Mouse (Mus musculus) CD4-positive, CD25-positive, alpha-beta regulatory T cell (primary cell): ENCODE data around the gene Olfr702. TPM values are rescaled to one million over a fixed set of nuclear protein-coding genes. Genes with fewer than 3 reads are reported as not detected.

Source experiments
- polyA plus RNA-seq: library from polyadenylated mRNA; unstranded; fragments of 100-300 nt; shearing (Covaris generic); gene quantifications from one replicate; pipeline ENCODE4 v1.2.1, GENCODE M21; 2017

Gene Olfr702
- not detected for polyA plus RNA-seq

GRCm38 (mm10) chr7:106833793-106834192 lies at the start of gene Olfr702:
Olfr702 (minus strand) TSS chr7:106833893.

GRCm38 (mm10) chr7:106876791-106877190 lies 43.1 kb upstream of the Olfr702 start, which contains the start of gene Olfr705:
Olfr705 (minus strand) TSS chr7:106876891.

GRCm38 (mm10) chr7:106862885-106863284 lies 29.2 kb upstream of the Olfr702 start, which contains the start of gene Olfr704:
Olfr704 (plus strand) TSS chr7:106863185.

GRCm38 (mm10) chr7:106843060-106843459 lies 9.4 kb upstream of the Olfr702 start, which contains the start of gene Olfr703:
Olfr703 (plus strand) TSS chr7:106843360.

GRCm38 (mm10) chr7:106813829-106814228 lies 19.9 kb downstream of the Olfr702 start, which contains the start of gene Olfr701:
Olfr701 (plus strand) TSS chr7:106814129.

GRCm38 (mm10) chr7:106808734-106809133 lies 25.0 kb downstream of the Olfr702 start, which contains the start of gene Olfr700:
Olfr700 (minus strand) TSS chr7:106808834.

GRCm38 (mm10) chr7:106793098-106793497 lies 40.6 kb downstream of the Olfr702 start, which contains the start of gene Olfr699:
Olfr699 (minus strand) TSS chr7:106793198.

Other genes starting within 250 kb of the Olfr702 start
- gene Olfr693, start 153.3 kb downstream of the Olfr702 start, polyA plus RNA-seq: 0.05 TPM
- gene Olfr694, start 142.1 kb downstream of the Olfr702 start, polyA plus RNA-seq: 0.04 TPM
- not detected for gene Olfr695, start 117.5 kb downstream of the Olfr702 start, polyA plus RNA-seq
- not detected for gene Olfr697, start 91.5 kb downstream of the Olfr702 start, polyA plus RNA-seq
- not detected for gene Olfr698, start 78.5 kb downstream of the Olfr702 start, polyA plus RNA-seq
- not detected for gene Olfr699, start 40.7 kb downstream of the Olfr702 start, polyA plus RNA-seq
- not detected for gene Olfr700, start 25.1 kb downstream of the Olfr702 start, polyA plus RNA-seq
- gene Olfr701, start 19.8 kb downstream of the Olfr702 start, polyA plus RNA-seq: not detected
- not detected for gene Olfr703, start 9.5 kb upstream of the Olfr702 start, polyA plus RNA-seq
- not detected for gene Olfr704, start 29.3 kb upstream of the Olfr702 start, polyA plus RNA-seq
- gene Olfr705, start 43.0 kb upstream of the Olfr702 start, polyA plus RNA-seq: not detected
- not detected for gene Olfr706, start 54.3 kb upstream of the Olfr702 start, polyA plus RNA-seq
- gene Olfr707, start 67.3 kb upstream of the Olfr702 start, polyA plus RNA-seq: not detected
- not detected for gene Olfr1532-ps1, start 74.1 kb upstream of the Olfr702 start, polyA plus RNA-seq
- gene Olfr709-ps1, start 98.3 kb upstream of the Olfr702 start, polyA plus RNA-seq: not detected
- not detected for gene Olfr710, start 114.4 kb upstream of the Olfr702 start, polyA plus RNA-seq
- gene Olfr6, start 130.0 kb upstream of the Olfr702 start, polyA plus RNA-seq: 0.19 TPM
- gene Olfr711, start 141.6 kb upstream of the Olfr702 start, polyA plus RNA-seq: not detected
- gene Olfr2, start 172.2 kb upstream of the Olfr702 start, polyA plus RNA-seq: not detected
- not detected for gene Olfr713, start 197.3 kb upstream of the Olfr702 start, polyA plus RNA-seq
- gene Olfr714, start 237.1 kb upstream of the Olfr702 start, polyA plus RNA-seq: not detected